Mouse (Mus musculus) neutrophil, adult 5-6 weeks (primary cell): ENCODE measurements around the gene Nrg4. TPM values are rescaled to one million over a fixed set of nuclear protein-coding genes. Genes with fewer than 3 reads are reported as not detected.

Experiments
- ATAC-seq: fragments of 151-379, 151-347 bp; 2 replicates; pipeline ENCODE4 v1.8.0; 2017; ENCODE audit warnings: mild to moderate bottlenecking, moderate TSS enrichment; ENCODE audit not compliant: insufficient number of reproducible peaks, poor library complexity, low FRiP score, severe bottlenecking; ENCODE audit errors: extremely low read depth
- total RNA-seq: library from RNA; stranded (forward); fragments of 200-1000 nt; gene quantifications from 2 replicates; pipeline ENCODE4 v1.2.3, GENCODE M21; 2017

The Nrg4 gene
- 0.47 and 0.49 TPM in 2 replicates for total RNA-seq

DNA sequence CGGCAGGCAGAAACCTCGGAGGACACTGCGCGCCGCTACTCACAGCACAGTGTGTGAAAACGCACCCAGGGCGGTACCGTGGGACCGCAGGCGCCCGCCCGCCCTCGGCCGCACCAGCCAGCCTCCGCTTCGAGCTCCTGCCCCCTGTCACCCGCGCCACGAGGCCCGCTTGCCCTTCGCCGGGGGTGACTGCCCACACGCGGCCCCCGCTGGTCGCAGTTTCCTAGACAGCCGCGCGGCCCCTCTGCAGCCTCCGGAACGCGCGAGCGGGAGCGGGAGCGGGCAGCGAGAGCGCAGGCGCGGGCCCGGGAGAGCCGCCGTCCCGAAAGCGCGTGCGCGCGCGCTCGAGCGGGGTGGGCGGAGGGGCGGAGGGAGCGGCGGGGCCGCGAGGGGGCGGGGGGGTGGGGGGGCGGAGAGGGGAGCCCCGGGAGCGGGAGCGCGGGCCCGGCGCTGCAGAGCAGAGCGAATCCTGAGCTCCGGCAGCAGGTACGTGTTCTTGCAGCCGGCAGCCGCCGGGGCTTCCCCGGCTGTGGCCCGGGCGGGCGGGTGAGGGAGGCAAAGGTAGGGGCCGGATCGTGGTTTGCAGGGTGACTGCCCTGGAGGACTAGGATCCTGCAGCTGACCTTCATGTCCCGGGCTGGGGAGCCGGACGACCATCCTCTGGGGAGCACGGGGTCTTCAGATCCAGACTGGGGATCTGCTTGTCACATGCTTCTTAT lies at the start of gene Nrg4, which contains the start of gene Tmem266:
Nrg4 (minus strand) TSS at position 330 of the 719 bp plus-strand sequence.
Tmem266 (plus strand) TSS at position 399 of the 719 bp plus-strand sequence.
- ATAC-seq: 0 out of 2 replicates have a peak, but pooled peaks have one; percentile 13

GRCm38 (mm10) chr9:55371908-55372307 lies 45.3 kb upstream of the Nrg4 start:
- no peak for ATAC-seq

- ATAC-seq: no peak
Observed at GRCm38 (mm10) chr9:55368011-55368410, 41.4 kb upstream of the Nrg4 start.

GRCm38 (mm10) chr9:55363707-55364106 lies 37.1 kb upstream of the Nrg4 start:
- no peak for ATAC-seq

- ATAC-seq: no peak
Observed at GRCm38 (mm10) chr9:55361969-55362368, 35.3 kb upstream of the Nrg4 start.

DNA sequence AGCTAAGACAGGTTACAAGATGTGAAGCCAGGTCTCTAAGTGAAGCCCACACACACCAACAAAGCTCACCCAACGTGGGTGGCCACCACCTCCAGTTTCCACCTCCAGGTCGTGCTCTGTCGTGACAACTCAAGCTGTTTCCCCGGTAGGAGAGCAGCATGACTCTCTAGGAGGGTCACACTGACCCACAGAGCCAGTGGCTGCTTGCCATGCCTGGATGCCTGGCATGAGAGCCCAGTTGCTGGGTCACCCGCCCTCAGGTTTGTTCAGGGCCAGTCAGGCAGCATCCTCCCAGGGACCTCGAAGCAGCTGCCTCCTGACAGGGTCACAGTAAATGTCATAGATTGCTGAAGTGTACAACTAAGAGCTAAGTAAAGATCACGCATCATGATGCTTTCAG lies 34.2 kb upstream of the Nrg4 start:
- ATAC-seq: no peak

GRCm38 (mm10) chr9:55360372-55360771 lies 33.7 kb upstream of the Nrg4 start:
- no peak for ATAC-seq

GRCm38 (mm10) chr9:55357164-55357563 lies 30.5 kb upstream of the Nrg4 start:
- ATAC-seq: no peak

- no peak for ATAC-seq
Observed at GRCm38 (mm10) chr9:55355270-55355834, 28.7 kb upstream of the Nrg4 start.

DNA sequence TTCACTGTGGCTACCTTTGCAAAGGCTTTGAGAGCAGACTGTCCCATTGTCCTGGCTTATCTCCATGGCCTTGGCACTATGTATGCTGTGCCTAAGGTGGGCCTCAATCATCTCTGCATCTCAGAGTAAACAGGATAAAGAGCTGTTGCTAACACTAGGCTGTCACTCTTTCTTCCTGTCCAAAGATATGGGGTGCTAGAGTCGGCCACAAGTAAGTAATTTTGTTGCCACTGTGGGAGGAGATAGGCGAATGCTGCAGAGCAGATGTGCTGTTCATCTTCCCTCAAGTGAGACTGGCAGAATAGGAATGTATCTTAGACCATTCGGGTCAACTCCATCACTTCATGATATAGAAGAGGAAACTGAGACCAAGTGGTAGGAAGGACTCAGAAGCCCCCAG lies 28.0 kb upstream of the Nrg4 start:
- ATAC-seq: no peak

DNA sequence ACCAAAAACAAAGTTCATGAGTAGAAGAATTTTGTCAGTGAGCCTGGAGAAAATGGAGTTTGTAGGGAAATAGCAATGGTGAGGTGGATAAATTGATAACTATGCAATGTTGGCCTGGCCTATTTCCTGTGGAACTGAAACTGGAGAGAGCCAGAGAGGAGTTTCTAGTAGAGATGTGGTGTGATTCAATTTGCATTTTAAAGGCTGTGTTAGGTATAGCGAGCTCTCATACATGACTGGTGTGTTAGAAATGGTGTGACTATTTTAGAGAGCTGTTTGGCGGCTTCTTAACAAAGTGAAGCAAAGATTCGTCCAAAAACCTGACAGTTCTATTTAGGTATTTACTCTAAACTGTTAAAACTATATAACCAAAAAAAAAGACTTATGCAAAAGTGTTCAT lies 22.0 kb upstream of the Nrg4 start:
- no peak for ATAC-seq

DNA sequence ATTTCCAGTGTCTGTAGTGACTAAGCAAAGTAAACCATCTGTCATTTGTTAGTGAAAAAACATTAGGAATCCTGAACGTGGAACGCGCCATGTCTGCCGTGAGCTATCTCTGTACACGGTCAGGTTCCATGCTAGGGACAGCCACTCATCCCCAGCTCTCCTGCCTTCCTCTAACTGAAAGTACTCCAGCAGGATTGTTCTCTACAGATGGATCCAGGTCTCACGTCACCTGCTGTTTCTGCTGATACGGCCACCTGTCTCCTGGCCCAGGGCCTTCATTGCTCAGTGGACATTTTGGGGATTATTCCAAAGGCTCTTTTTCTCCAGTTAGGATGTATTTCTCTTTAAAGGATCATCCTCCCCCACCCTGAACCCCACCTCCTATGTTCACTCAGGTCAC lies 18.7 kb upstream of the Nrg4 start:
- no peak for ATAC-seq

DNA sequence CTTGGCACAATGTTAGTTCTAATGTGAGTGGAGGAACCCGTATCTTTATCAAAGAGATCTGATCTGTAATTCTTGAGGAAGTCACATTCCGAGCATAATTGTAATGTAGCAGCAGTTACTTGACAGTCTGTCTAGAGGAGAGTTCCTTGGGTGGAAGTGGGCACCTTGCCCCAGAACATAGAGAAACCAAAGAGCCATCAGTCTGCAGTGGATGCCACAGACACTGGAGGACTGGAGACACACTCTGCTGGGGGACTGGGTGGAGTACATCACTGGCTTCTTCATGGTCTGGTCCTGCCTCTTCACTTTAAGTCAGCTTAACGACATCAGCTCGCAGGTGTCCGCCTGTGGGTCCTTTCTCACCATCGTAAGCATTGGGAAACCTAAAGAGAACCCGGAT lies 17.5 kb upstream of the Nrg4 start:
- no peak for ATAC-seq

DNA sequence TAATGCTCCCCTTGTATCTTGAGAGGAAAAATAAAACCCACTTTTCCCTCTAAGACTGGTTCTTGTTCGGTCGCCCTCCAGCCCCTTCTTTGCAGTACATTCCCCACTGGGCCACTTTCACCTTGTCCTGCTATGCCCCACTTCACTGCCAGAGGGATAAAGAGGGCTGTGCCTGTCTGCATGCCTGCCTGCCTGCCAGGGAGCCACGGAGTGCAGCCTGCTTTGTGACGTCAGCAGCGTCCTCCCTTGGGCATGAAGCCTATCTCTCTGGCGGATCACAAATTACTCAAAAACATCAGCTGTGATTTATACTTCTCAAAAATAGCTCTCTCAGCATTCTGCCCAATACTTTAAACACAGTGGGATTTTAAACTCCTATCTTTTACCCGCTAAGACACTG lies 6.3 kb upstream of the Nrg4 start:
- ATAC-seq: no peak

- no peak for ATAC-seq
Observed at GRCm38 (mm10) chr9:55332476-55332875, 5.8 kb upstream of the Nrg4 start.

- no peak for ATAC-seq
Observed at GRCm38 (mm10) chr9:55329401-55329800, 2.8 kb upstream of the Nrg4 start.

DNA sequence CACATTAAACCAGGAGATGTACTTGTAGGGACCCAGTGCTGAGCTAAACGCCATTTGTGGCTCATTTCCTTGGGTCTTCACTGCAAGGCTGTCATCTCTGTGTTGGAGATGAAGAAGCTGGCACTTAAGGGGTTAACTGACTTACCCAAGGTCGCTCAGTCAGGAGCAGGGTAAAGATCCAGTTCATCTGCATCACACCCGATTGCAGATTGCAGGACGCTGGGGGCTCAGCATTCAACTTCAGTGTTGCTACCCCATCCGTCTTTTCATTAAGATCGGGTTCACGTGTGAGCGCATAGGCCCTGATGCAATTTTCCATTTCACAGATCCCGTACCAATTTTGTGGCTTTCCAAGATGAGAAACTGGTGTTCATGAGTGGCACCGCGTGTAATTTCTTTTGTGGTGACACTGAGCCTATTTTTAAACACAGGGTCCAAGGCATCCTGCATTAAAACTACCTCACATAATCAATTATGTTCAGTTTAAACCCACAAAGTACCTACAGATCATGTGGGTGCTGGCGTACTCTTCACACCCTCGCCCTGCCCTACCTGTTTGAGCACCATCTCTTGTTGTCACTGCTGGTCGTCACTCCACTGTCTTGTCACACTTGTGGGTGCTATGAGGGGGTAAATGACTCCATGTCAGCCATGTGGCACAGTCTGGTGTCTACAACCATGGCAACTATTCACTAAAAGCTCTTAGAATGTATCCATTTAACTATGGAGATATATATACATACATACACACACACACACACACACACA lies 1.7 kb upstream of the Nrg4 start:
- no peak for ATAC-seq

DNA sequence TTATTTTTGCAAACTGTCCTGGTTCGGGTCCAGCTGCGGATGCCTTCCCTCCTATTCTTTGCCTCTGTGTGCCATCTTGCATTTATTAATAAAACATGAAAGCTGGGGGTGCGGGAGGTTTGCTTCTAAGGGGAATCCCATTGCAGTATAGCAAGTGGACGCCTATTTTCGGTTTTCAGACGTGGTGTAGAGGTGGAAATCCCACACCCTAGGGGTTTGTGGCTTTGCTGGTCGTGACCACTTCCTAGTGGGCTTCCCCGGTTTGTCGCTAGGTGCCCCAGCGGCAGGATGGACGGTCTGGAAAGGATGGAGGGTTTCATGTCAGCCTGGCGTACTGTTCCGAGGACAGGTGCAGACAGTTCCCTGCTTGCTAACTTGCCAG lies 581 bp upstream of the Nrg4 start:
- ATAC-seq: peak; percentile 56; the same call in 1 of the 2 replicates

DNA sequence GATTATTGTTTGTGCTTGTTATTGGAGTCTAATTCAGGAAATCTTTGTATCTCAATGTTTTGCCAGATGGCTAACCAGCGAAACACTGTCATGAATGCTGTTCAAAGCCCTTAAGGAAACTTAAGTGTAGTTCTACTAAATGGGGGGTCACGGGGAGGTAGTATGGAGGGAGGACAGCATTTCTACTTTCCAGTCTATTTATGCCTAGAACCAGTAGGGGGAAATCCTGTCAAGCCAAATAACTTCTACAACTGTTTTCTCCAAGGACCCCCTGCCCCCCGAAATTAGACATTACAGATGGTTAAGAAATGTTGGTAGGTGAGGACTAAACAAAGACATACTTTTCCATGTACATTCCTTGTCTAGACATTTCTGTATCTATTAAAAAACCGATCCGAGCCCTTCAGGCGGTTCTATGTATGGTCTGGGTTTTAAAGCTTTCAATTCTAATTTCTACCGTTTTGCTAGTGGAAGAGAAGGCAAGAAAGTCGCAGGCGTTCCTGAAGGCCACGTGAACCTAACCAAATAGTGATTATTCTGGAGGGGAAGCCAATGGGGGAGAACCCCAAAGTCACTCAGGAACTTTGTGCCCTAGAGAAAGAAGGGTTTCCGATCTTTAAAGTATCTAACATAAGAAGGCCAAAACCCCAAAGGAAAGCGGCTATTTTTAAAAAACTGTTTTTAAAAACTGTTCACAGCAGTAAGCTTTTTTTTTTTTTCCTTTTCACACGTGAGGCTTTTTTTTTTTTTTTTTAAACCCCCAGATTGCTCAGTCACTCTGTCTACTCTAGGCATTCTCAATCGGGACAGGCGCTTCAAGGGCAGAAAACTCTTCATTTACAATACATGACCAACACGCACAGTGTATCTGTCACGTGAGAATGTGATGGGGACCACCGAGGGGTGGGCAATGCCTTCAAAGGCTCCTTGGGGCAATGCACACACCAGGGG lies 805 bp downstream of the Nrg4 start:
- no peak for ATAC-seq
